Mouse (Mus musculus) hindbrain, embryonic 10.5 days (tissue): ENCODE measurements around the gene Lbp. TPM values are rescaled to one million over a fixed set of nuclear protein-coding genes. Genes with fewer than 3 reads are reported as not detected.

Experiments
- DNase-seq: peaks from one replicate; pipeline ENCODE4 v3.0.0-alpha.2; 2017; ENCODE audit warnings: low spot score
- H3K27ac ChIP-seq: fragments of 300-500 bp; sonication (generic); 2 replicates; pipeline ENCODE4 v1.5.1; 2016; ENCODE audit warnings: mild to moderate bottlenecking, moderate library complexity
- H3K27me3 ChIP-seq: fragments of 300-500 bp; sonication (generic); 2 replicates; pipeline ENCODE4 v1.6.1; 2016; ENCODE audit warnings: mild to moderate bottlenecking; ENCODE audit not compliant: poor library complexity, insufficient read depth, severe bottlenecking
- H3K36me3 ChIP-seq: fragments of 300-500 bp; sonication (generic); 2 replicates; pipeline ENCODE4 v1.6.1; 2016; ENCODE audit warnings: mild to moderate bottlenecking, moderate library complexity
- H3K4me1 ChIP-seq: fragments of 300-500 bp; sonication (generic); replicated peaks from 2 replicates; pipeline ENCODE4 v1.6.1; 2016; ENCODE audit warnings: mild to moderate bottlenecking
- H3K4me3 ChIP-seq: fragments of 300-500 bp; sonication (generic); 2 replicates; pipeline ENCODE4 v1.5.1; 2016; ENCODE audit warnings: mild to moderate bottlenecking, moderate library complexity
- H3K9me3 ChIP-seq: fragments of 300-500 bp; sonication (generic); 2 replicates; pipeline ENCODE4 v1.6.1; 2016; ENCODE audit warnings: mild to moderate bottlenecking, moderate library complexity
- WGBS: fragments of 180-500 bp; shearing (Covaris S2); methylation state at CpG from one replicate; pipeline ENCODE4 v1.1.7; 2016; 5-methylcytosine and 5-hydroxymethylcytosine counted together
- polyA plus RNA-seq: library from polyadenylated mRNA; unstranded; fragments of >200 nt; fragmentation: Nextera tagmentation; extraction: Ambion mirVana; gene quantifications from 2 replicates; pipeline ENCODE4 v1.2.1, GENCODE M21; 2016

Gene Lbp
- 2.2 and 3.4 TPM in 2 replicates for polyA plus RNA-seq

DNA sequence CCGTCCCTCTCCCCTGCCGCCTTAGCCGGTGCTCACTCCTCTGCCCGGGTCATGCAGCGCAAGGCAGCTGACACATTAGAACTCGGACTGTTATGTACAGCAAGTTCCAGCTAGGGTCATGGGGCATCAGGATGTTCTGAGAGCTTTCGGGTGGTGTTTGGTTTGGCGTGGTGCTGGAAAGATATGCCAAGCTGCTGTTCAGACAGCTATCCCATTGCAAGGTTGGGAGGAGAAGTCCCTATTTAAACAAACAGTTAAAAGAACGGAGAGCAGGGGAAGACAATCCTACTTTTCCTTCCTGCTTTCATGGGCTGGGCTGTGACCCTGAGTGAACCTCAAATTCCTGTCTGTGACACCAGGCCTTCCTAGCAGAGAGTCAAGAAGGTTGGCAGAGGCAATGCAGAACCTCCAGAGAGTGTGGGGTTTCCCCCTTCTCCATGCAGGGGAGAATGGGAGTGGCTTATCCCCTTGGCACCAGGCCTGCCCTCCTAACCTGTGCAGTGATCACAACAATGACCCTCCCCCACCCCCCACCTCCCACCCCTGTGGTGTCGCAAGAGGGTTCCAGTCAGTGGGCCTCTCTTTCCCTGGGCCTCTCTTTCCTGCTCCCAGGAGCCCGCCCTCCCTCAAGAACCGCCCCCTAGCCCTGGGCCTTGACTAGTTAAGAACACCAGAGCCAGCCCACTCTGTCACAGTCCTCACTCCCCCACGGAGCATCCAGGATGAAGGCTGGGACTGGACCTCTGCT, at the start of gene Lbp:
Gene Lbp, plus strand, starts transcription at position 546 of the 748 bp plus-strand sequence.
- Histone ChIP-seq H3K4me3 (no peak within 1 kb of the TSS), H3K4me1 (peaks cover 15% of the 10 kb centered on the region), H3K36me3 (no peaks in the 10 kb centered on the region), H3K9me3 (no peaks in the 10 kb centered on the region), H3K27ac (peak within 1 kb of the TSS; percentile 66), H3K27me3 (no peaks in the 10 kb centered on the region)
- 40% methylated on average over 13 of the region's 13 CpGs for WGBS
- DNase-seq, result peak; percentile 40

DNA sequence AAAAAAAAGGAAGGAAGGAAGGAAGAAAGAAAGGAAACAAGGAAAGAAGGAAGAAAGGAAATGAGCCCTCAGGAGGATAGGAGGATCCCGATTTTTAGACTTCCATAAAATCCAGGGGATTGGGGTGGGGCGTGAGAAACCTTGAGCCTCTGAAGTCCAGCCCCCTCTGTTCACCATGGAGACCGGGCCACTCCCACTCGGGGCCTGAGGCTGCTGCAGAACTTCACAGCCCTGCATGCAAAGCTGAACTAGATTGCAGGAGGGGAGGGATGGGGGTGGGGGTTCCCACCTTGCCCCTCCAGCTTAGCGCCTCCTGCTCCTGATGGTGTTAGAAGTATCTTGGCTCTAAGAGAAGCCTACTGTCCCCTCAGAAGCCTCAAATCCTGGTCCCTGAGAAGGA, 49.4 kb upstream of the Lbp start:
- Histone ChIP-seq H3K36me3 (no peaks in the 10 kb centered on the region), H3K4me1 (peaks cover 46% of the 10 kb centered on the region), H3K27me3 (peaks cover 9% of the 10 kb centered on the region), H3K9me3 (no peaks in the 10 kb centered on the region), H3K27ac (peak overlapping the region; percentile 57; the same call in 1 of the 2 replicates), H3K4me3 (0 out of 2 replicates have a peak overlapping the region, but pooled peaks have one; percentile 16)
- peak; percentile 31 for DNase-seq
- 17% methylated on average over 5 of the region's 5 CpGs for WGBS

DNA sequence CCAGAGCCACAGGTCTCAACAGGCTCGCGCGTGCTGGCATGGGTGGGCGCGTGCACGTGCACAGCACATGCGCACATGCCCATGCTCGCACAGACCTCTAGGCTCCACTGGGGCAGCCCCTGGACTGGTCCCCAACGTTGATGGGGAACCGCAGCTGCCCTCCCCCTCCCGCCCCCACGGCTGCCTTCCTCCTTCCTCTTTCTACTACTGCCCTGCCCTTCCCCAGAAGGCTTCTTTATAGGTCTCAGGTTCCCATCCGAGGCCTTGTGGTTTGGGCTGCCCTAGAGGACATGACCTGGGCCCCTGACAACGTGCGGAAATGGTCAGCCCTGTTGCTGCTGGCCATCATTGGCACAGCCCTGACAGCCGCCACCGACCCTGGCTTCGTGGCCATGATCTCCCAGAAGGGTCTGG, 48.3 kb upstream of the Lbp start, which contains the start of gene Bpi:
Gene Bpi, plus strand, starts transcription at position 90 of the 414 bp plus-strand sequence.
- H3K4me3 ChIP-seq, result 0 out of 2 replicates have a peak within 1 kb of the TSS, but pooled peaks have one; percentile 16
- peaks cover 51% of the 10 kb centered on the region for H3K4me1 ChIP-seq
- peak within 1 kb of the TSS; percentile 57; the same call in 1 of the 2 replicates for H3K27ac ChIP-seq
- H3K9me3 ChIP-seq, result no peaks in the 10 kb centered on the region
- H3K27me3 ChIP-seq, result peaks cover 9% of the 10 kb centered on the region; the same call in 1 of the 2 replicates
- WGBS, result 66% methylated on average over 18 of the region's 18 CpGs
- H3K36me3 ChIP-seq, result no peaks in the 10 kb centered on the region
- DNase-seq, result no peak

DNA sequence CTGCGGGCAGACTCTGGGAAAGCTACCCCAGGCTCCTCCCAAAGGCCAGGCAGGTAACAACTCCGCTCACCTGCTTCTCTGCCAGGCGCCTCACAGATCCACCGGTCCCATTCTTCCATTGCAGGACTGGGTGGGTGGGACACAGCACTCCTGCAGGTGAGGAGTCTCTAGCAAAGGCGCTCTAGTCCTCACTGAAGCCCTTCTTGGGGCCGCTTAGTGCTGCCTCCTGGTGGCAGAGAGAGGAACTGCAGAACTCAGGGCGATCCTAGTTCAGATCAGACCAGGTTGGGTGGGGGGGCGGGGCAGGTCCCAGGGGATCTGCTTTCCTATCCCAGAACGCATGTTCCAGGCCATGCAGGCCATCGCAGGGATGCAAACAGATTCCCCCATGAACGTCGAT, 47.5 kb upstream of the Lbp start:
- 13% methylated on average over 12 of the region's 12 CpGs for WGBS
- H3K4me1 ChIP-seq, result peaks cover 48% of the 10 kb centered on the region
- H3K36me3 ChIP-seq, result no peaks in the 10 kb centered on the region
- no peaks in the 10 kb centered on the region for H3K9me3 ChIP-seq
- peaks cover 9% of the 10 kb centered on the region; the same call in 1 of the 2 replicates for H3K27me3 ChIP-seq
- H3K27ac ChIP-seq, result no peak overlapping the region
- peak; percentile 83 for DNase-seq
- no peak overlapping the region for H3K4me3 ChIP-seq

DNA sequence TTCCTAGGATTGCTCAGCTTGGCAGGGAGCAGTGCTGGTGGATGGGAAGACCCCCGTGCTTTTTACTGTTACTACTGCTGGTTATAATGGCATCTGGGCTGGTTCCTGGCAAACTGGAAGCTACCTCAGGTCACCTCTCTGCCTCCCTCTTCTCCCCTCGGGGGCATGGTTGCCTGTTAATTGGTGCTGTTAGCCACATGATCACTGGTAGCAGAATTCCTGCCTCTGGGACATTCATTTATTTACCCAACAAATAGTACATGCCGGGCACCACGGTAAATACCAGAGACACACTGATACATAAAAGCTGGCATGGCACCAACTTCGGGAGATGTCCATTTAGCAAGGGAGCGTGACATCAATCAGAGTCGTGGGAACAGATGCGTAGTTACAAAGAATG, 46.8 kb upstream of the Lbp start:
- Histone ChIP-seq H3K4me3 (no peak overlapping the region), H3K4me1 (peaks cover 42% of the 10 kb centered on the region), H3K36me3 (no peaks in the 10 kb centered on the region), H3K27ac (no peak overlapping the region), H3K27me3 (peaks cover 9% of the 10 kb centered on the region; the same call in 1 of the 2 replicates), H3K9me3 (no peaks in the 10 kb centered on the region)
- 84% methylated on average over 8 of the region's 8 CpGs for WGBS
- no peak for DNase-seq

DNA sequence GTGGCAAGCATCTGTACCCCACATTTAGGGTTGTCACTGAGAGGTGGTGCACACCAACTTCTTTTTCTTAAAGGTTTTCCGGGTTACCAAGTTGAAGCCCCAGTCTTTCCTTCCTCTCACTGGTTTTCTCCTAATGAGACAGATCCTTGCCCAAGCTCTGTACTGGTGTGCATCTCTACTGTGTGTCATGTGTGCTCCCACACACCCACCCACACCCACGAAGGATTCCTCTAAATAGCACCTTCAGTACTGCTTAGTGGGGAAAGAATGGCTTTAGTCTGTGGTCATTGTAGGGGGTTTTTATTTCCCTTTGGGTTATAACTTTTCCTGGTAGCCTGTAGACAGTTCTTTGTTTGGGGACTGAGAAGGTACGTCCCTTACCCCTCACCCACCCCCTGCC, 41.4 kb upstream of the Lbp start:
- WGBS, result 75% methylated on average over 3 of the region's 3 CpGs
- Histone ChIP-seq H3K27me3 (no peaks in the 10 kb centered on the region), H3K9me3 (no peaks in the 10 kb centered on the region), H3K36me3 (no peaks in the 10 kb centered on the region), H3K4me1 (peaks cover 8% of the 10 kb centered on the region; the same call in 1 of the 2 replicates), H3K27ac (no peak overlapping the region), H3K4me3 (no peak overlapping the region)
- no peak for DNase-seq

DNA sequence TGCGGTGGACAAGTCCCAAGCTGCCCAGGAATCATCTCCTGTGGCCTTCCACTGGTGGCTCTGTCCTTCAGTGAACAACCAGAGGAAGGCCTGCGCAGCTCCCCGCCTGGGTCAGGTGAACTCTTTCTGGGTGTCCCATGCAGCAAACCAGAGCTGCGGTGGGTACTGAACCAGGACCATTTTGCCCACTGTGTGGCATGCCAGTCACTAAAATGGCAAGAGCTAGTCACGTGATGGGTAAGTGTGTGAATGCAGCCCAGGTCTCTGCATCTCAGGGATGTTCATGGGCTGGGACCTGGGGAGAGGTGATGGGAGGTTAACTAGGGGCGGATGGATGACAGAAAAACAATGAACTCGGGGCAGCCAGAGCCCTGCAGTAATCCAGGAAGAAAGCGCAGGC, 36.3 kb upstream of the Lbp start:
- Histone ChIP-seq H3K36me3 (no peaks in the 10 kb centered on the region), H3K27ac (no peak overlapping the region), H3K27me3 (no peaks in the 10 kb centered on the region), H3K4me1 (peaks cover 22% of the 10 kb centered on the region), H3K9me3 (no peaks in the 10 kb centered on the region), H3K4me3 (no peak overlapping the region)
- DNase-seq, result no peak
- 80% methylated on average over 8 of the region's 8 CpGs for WGBS

DNA sequence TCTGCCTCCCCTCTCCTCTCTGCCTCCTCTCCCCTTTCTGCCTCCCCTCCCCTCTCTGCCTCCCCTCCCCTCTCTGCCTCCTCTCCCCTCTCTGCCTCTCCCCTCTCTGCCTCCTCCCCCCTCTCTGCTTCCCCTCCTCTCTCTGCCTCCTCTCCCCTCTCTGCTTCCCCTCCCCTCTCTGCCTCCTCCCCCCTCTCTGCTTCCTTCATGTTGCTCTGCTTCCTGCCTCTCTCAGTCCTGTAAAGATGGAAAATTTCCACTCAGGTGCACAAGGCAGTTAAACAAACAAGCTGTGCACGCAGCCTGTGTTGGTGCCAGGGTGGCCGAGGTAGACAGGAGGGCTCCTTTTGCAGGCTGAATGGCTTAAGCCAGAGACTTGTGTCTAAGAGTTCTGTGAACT, 32.6 kb upstream of the Lbp start:
- Histone ChIP-seq H3K9me3 (no peaks in the 10 kb centered on the region), H3K27ac (peak overlapping the region; percentile 66; the same call in 1 of the 2 replicates), H3K4me3 (no peak overlapping the region), H3K27me3 (no peaks in the 10 kb centered on the region), H3K36me3 (no peaks in the 10 kb centered on the region), H3K4me1 (peaks cover 49% of the 10 kb centered on the region)
- WGBS, result 37% methylated on average over 2 of the region's 2 CpGs
- no peak for DNase-seq

DNA sequence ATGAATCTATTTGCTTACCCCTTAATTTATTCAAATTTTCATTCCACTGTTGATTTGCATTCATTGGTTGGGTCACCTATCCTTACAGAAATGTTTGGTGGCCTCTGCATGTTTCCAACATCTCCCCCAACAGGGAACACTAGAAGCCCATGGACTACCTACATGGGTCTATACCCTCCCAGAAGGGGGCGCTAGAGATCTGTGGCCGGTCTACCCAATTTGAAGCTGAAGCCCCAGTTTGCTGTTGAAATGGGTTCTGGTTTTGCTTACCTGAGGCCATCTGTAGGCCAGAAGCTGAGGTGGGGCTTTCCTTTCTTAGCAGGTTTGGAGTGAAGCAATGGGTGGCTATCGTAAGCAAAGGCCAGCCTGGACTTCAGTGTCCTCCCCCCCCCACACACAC, 30.9 kb upstream of the Lbp start:
- Histone ChIP-seq H3K9me3 (no peaks in the 10 kb centered on the region), H3K4me3 (no peak overlapping the region), H3K4me1 (peaks cover 49% of the 10 kb centered on the region), H3K27me3 (no peaks in the 10 kb centered on the region), H3K36me3 (no peaks in the 10 kb centered on the region), H3K27ac (no peak overlapping the region)
- WGBS, result 89% methylated on average over 3 of the region's 3 CpGs
- no peak for DNase-seq

DNA sequence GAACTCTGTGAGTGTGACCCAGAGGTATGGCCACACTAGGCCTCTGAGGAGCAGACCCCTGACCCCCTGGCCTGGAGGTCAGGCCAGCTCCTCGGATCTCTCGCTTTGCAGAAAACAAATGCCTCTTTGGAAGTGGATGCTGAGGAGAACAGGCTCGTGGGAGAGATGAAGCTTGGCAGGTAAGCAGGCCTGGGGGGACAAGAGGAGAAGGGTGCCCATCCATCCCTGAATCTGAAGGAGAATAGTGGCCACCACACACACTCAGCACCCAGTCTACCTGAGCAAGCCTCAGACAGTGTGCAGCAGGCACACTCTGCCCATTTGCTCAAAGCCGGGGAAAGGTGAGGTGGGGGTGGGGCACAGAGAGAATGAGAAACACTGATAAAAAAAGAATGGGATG, 30.5 kb upstream of the Lbp start:
- WGBS, result 65% methylated on average over 4 of the region's 4 CpGs
- no peaks in the 10 kb centered on the region for H3K36me3 ChIP-seq

DNA sequence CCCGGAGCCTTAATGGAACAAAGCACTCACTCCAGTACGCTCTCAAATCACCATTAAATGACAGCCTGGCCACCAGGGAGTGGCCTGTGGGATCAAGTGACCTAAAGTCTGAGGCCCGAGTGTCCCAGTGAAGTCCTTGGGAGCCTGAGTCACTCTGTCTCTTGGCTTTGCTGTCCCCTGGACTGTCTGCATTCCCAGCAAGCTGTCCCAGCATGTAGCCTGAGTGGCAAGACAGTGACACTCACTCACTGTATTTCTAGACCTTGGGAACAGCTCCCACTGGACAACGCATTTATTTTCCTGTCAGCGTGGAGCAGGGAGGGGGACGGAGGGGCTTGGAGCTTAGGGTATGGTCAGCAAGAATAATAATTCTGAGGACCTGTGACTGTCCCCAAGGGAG, 29.8 kb upstream of the Lbp start:
- peaks cover 54% of the 10 kb centered on the region for H3K4me1 ChIP-seq
- no peaks in the 10 kb centered on the region for H3K9me3 ChIP-seq
- H3K4me3 ChIP-seq, result no peak overlapping the region
- 59% methylated on average over 6 of the region's 6 CpGs for WGBS
- no peaks in the 10 kb centered on the region for H3K36me3 ChIP-seq
- no peak overlapping the region for H3K27ac ChIP-seq
- no peak for DNase-seq
- no peaks in the 10 kb centered on the region for H3K27me3 ChIP-seq

More for the DNA sequence above, 30.5 kb upstream of the Lbp start:
- no peak for DNase-seq
- no peaks in the 10 kb centered on the region for H3K27me3 ChIP-seq
- H3K9me3 ChIP-seq, result no peaks in the 10 kb centered on the region
- H3K27ac ChIP-seq, result no peak overlapping the region
- H3K4me1 ChIP-seq, result peaks cover 49% of the 10 kb centered on the region
- H3K4me3 ChIP-seq, result no peak overlapping the region

DNA sequence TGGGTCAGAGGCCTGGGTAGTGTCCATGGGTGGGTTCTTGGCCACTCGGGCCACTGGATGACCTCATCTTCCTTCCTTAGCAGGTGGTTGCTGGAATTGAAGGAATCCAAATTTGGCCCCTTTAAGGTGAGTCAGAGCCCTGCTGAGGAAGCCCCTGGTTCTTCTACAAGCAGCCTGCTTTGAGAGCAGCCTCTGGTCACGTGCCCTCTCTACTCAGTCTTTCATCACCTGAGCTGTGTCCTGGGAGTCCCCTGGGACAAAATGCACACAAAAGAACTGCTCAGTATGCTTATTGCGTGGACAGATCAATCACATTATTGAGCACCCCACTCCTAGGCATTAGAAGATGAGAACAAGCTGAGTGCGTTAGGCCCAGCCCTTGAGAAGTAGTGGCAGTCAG, 29.4 kb upstream of the Lbp start:
- Histone ChIP-seq H3K4me1 (peaks cover 58% of the 10 kb centered on the region), H3K36me3 (no peaks in the 10 kb centered on the region)

DNA sequence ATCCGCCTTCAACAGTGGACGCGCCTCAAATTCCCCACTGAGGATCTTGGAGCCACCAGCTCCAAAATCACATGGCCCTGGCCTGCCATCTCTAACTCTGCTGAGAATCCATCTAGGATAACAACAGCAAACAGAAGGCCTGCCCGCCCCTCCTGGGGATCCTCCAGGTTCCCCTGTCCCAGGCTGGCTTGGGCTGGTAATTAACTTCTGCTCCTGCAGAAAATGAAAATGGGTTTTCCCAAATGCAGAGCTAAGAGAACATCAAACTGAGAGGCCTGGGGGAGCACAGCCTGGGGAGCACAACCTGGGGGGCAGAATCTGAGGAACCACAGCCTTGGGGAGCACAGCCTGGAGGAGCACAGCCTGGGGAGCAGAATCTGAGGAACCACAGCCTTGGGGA, 26.6 kb upstream of the Lbp start:
- H3K4me1 ChIP-seq, result peaks cover 53% of the 10 kb centered on the region
- 88% methylated on average over 4 of the region's 4 CpGs for WGBS

More for the DNA sequence above, 29.4 kb upstream of the Lbp start:
- H3K27ac ChIP-seq, result no peak overlapping the region
- DNase-seq, result no peak
- no peaks in the 10 kb centered on the region for H3K27me3 ChIP-seq
- no peaks in the 10 kb centered on the region for H3K9me3 ChIP-seq
- no peak overlapping the region for H3K4me3 ChIP-seq
- WGBS, result 71% methylated on average over 4 of the region's 4 CpGs

More for the DNA sequence above, 26.6 kb upstream of the Lbp start:
- H3K27ac ChIP-seq, result 0 out of 2 replicates have a peak overlapping the region, but pooled peaks have one; percentile 12
- H3K27me3 ChIP-seq, result no peaks in the 10 kb centered on the region; the same call in 1 of the 2 replicates
- DNase-seq, result no peak
- no peaks in the 10 kb centered on the region for H3K36me3 ChIP-seq
- no peaks in the 10 kb centered on the region for H3K9me3 ChIP-seq
- no peak overlapping the region for H3K4me3 ChIP-seq
